Mouse (Mus musculus): ENCODE data around the gene Pld4. TPM values are rescaled to one million over a fixed set of nuclear protein-coding genes. Genes with fewer than 3 reads are reported as not detected.

The Pld4 gene
- polyA plus RNA-seq, 1 experiment from 2014 or later: 2.9 TPM

DNA sequence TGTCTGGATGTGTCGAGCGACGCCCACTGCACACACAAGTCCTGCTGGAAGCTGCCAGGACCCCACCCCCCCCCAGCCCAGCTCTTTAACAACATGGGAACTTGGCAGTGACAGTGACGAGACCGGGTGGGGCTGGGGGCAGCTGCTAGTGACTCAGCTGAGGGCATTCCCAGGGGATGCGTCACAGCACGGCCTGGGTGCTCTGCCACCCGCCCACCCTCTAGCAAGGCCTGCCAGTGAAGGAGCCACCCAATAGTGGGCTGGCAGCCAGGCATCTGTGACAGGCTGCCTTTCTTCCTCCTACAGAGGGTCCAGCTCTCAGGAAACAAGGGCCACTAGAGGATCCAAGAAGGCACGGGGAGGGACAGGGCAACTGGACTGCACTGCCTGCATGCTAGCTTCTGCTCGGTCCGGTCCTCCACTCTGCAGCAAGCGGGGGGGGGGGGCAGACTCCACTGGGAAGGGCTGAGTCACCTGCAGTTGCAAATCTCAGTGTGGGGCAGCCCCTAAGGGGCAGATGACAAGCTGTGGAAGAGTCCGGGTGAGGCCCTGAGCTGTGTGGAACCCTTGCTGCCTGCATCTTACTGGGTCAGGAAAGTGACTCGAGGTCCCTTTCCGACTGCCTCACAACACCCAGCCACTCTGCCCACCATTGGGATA lies 37.3 kb downstream of the Pld4 start:
- H3K9me3 ChIP-seq (replicated peaks): no peaks in the 10 kb centered on the region
- H3K4me3 ChIP-seq: no peak overlapping the region
- no peak overlapping the region for H3K4me2 ChIP-seq
- peaks cover 33% of the 10 kb centered on the region for H3K27me3 ChIP-seq
- WGBS: 65% methylated on average over 15 of the region's 15 CpGs
- no peak overlapping the region for H3K9ac ChIP-seq
- no peak; the same call in 1 of the 2 replicates for ATAC-seq
- H3K36me3 ChIP-seq (ENCODE audit: poor library complexity, severe bottlenecking): no peaks in the 10 kb centered on the region
- no peak overlapping the region for H3K27ac ChIP-seq
- H3K4me1 ChIP-seq: peaks cover 15% of the 10 kb centered on the region

DNA sequence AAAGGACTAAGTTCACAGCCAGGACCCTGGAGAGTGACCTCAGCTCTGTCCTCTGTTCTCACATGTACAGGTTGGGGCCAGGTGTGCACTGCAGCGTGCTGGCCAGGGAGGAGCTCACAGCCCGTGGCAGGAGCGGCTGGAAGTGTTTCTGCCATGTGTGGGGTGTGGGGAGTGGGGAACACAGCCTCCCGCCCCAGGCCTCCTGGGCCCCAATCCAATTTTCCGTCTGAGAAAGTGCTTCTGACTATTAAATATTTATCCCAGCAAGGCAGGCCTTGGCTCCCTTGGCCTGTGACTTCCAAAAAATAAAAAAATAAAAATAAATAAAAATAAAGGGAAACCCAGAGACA lies 37.9 kb downstream of the Pld4 start:
- WGBS: 46% methylated on average over 5 of the region's 5 CpGs
- Histone ChIP-seq H3K27ac (no peak overlapping the region), H3K4me2 (no peak overlapping the region), H3K4me3 (no peak overlapping the region), H3K4me1 (peaks cover 17% of the 10 kb centered on the region), H3K9me3 (replicated peaks) (no peaks in the 10 kb centered on the region), H3K27me3 (peaks cover 38% of the 10 kb centered on the region), H3K9ac (no peak overlapping the region), H3K36me3 (ENCODE audit: poor library complexity, severe bottlenecking) (no peaks in the 10 kb centered on the region)
- no peak for ATAC-seq

DNA sequence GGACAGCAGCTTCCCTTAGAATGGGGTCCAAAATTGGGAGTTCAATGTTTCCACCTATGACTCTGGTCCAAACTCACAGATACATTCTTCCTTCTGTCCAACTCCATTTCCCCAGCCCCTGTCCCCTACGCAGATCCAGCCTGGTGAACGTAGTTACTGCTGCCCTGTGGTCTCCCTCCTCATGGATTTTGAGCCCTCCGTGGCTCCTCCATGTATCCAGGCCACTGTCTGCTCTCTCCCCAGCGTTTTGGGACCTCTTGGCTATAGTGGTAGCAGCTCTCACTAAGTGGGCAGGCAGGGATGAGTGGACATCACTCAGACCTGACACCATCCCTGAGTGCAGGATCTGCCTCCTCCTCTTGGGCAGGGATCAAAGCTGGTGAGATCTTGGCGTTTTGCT lies 38.3 kb downstream of the Pld4 start:
- no peak overlapping the region for H3K9ac ChIP-seq
- ATAC-seq: no peak

DNA sequence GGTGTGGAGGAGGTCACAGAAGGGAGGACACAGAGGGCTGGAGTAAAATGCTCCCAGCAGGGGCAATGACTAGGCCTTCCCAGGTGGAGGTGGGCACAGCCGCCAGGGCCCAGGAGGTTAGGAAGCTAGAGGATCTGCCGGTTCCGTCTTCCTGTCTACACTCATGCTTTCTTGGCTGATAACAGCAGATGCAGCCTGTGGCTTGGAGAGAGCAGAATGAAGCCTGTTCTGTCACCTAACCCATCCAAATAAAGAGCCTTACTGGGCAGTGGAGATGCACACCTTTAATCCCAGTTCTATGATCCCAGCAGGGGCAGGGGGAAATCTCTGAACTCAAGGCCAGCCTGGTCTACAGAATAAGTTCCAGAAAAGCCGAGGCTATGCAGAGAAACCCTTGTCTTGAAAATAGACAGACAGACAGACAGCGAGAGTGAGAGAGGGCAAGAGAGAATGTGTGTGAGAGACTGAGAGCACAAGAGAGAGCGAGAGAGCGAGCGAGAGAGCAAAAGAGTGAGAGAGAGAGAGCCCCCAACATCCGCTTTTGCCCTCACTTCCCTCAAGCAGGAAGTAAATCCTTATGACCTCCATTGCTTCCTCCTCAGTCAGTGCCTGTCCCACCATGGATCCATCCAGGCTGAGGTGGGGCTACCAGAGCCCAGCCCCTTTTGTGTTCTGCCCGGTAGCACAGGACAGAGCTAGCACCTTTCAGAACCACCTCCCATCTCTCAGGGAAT lies 38.9 kb downstream of the Pld4 start:
- Histone ChIP-seq H3K9me3 (replicated peaks) (no peaks in the 10 kb centered on the region), H3K36me3 (ENCODE audit: poor library complexity, severe bottlenecking) (no peaks in the 10 kb centered on the region), H3K27ac (no peak overlapping the region), H3K4me1 (peaks cover 18% of the 10 kb centered on the region), H3K4me2 (no peak overlapping the region), H3K27me3 (peaks cover 39% of the 10 kb centered on the region), H3K9ac (no peak overlapping the region), H3K4me3 (no peak overlapping the region)
- WGBS: 81% methylated on average over 10 of the region's 10 CpGs
- ATAC-seq: no peak

More for the DNA sequence above, 38.3 kb downstream of the Pld4 start:
- Histone ChIP-seq H3K27me3 (peaks cover 39% of the 10 kb centered on the region), H3K9me3 (replicated peaks) (no peaks in the 10 kb centered on the region), H3K4me3 (no peak overlapping the region), H3K4me2 (no peak overlapping the region), H3K27ac (no peak overlapping the region), H3K36me3 (ENCODE audit: poor library complexity, severe bottlenecking) (no peaks in the 10 kb centered on the region), H3K4me1 (peaks cover 17% of the 10 kb centered on the region)
- WGBS: 78% methylated on average over 5 of the region's 5 CpGs

DNA sequence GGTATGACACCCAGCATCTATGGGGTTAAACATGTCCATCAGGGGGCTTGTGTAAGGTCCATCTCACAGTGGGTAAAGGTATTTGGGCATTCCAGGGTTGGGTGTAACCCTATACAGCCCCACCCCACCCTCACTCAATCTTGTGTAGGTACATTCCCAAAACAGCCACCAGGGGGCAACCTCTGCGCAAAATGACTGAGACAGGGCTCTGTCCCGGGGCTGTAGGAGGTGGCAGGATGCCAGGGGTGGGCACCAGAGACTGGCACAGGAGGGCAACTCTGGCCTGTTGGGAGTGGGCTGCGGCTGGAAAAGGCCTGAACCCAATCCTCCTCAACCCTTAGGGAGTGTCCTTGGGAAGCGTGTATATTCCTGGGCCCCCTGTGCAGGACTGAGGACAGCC lies 40.0 kb downstream of the Pld4 start:
- no peak overlapping the region for H3K27ac ChIP-seq
- H3K9ac ChIP-seq: no peak overlapping the region
- H3K4me1 ChIP-seq: peaks cover 18% of the 10 kb centered on the region
- peak; percentile 61 for ATAC-seq
- no peak overlapping the region for H3K4me3 ChIP-seq
- no peak overlapping the region for H3K4me2 ChIP-seq
- WGBS: 13% methylated on average over 4 of the region's 4 CpGs
- peaks cover 39% of the 10 kb centered on the region for H3K27me3 ChIP-seq
- H3K9me3 ChIP-seq (replicated peaks): no peaks in the 10 kb centered on the region
- H3K36me3 ChIP-seq (ENCODE audit: poor library complexity, severe bottlenecking): no peaks in the 10 kb centered on the region

DNA sequence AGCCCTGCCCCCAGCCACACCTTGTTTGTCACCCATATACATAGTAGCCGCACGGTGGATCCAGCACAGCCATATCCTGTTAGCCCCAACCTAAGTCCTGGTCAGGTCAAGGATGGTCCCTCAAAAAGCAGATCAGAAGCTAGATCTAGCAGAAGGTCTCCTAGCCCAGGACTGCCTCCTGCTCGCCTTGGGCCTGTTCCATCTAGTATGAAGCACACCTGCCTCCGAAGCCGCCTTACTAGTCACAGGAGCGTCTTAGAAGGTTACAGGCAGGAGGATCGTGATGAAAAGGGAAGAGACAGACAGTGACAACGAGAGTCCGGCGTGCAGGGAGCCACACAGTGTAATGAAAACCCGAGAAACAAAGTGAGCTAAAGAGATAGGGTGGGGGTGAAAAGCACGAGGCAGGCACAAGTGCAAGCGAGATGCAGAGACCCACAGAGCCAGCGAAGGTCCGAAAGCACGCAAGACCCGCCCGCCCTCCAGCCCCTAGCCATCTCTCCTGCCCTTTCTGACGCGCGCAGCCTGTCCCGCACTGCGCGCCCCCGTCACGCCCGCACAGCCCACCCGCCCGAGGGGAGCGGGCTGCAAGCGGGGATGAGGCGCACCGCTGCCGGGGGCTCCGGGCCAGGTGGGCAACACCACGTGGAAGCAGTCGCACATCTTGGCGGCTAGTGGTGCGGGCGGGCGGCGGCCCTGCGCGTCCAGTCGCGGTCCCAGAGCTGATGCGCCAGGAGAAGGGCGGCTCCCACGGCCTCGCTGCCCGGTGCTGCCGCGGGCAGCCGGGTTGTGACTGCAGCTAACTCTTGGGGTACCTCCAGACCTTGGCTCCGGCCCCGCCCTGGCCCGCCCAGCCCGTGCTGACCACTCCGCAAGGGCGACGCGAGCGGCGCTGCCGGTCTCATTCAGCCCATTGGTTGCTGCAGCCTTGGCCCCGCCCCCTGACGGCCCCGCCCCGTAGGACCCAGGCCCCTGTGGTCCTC lies 41.7 kb downstream of the Pld4 start, which contains the start of gene Ahnak2:
Gene Ahnak2, minus strand, starts transcription at position 794 of the 983 bp plus-strand sequence.
- Histone ChIP-seq H3K27ac (no peak within 1 kb of the TSS), H3K4me3 (peak within 1 kb of the TSS; percentile 56), H3K27me3 (peaks cover 42% of the 10 kb centered on the region), H3K36me3 (ENCODE audit: poor library complexity, severe bottlenecking) (no peaks in the 10 kb centered on the region), H3K9me3 (replicated peaks) (no peaks in the 10 kb centered on the region), H3K4me1 (peaks cover 18% of the 10 kb centered on the region), H3K4me2 (peak within 1 kb of the TSS; percentile 97), H3K9ac (peak within 1 kb of the TSS; percentile 72)
- peak; percentile 36; the same call in 1 of the 2 replicates for ATAC-seq
- 5% methylated on average over 53 of the region's 69 CpGs for WGBS

DNA sequence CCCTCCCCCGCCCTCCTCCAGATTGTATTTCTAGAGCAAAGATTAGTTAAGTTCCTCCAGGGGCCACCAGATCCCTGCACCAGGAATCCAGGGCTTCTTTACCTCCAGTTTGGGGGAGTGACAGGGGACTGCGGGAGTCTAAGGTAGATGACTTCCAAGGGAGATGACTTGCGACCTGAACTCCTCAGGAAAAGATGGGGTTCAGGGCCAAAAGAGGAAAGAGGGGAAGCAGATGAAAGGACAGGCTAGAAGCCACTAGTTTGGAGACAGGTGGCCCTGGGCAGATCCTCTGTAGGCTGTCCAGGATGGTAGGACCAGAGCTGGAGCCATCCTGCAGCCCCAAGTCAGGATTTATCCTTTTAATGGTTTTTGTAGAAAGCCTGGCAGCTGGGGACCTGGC lies 42.5 kb downstream of the Pld4 start:
- Histone ChIP-seq H3K27me3 (peaks cover 42% of the 10 kb centered on the region), H3K4me2 (peak overlapping the region; percentile 97), H3K4me3 (no peak overlapping the region), H3K9me3 (replicated peaks) (no peaks in the 10 kb centered on the region), H3K4me1 (peaks cover 18% of the 10 kb centered on the region), H3K9ac (no peak overlapping the region), H3K36me3 (ENCODE audit: poor library complexity, severe bottlenecking) (no peaks in the 10 kb centered on the region), H3K27ac (no peak overlapping the region)
- ATAC-seq: no peak
- 11% methylated on average over 3 of the region's 3 CpGs for WGBS

DNA sequence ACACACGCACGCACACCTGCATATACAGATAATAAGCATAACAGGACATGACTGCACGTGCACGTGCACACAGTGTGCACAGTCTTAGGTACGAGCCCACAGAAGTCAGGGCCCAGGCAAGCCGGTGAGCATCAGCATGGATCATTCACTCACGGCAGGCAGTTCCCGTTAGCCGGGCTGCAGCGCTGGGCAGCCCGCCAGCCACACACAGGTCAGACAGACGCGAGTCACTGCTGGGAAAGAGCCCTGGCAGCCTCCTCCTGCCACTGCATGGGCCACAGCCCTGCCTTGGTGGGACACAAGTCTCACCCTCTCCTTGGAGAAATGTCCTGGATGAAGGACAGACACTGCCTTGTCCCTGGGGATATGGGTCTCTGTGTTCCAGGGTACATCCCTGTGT lies 43.6 kb downstream of the Pld4 start:
- peaks cover 25% of the 10 kb centered on the region for H3K4me1 ChIP-seq
- no peak overlapping the region for H3K4me2 ChIP-seq
- no peak overlapping the region for H3K9ac ChIP-seq
- no peak overlapping the region for H3K27ac ChIP-seq
- no peak overlapping the region for H3K4me3 ChIP-seq
- H3K27me3 ChIP-seq: peaks cover 40% of the 10 kb centered on the region
- 50% methylated on average over 13 of the region's 13 CpGs for WGBS
- no peaks in the 10 kb centered on the region for H3K36me3 ChIP-seq (ENCODE audit: poor library complexity, severe bottlenecking)
- ATAC-seq: no peak
- no peaks in the 10 kb centered on the region for H3K9me3 ChIP-seq (replicated peaks)

DNA sequence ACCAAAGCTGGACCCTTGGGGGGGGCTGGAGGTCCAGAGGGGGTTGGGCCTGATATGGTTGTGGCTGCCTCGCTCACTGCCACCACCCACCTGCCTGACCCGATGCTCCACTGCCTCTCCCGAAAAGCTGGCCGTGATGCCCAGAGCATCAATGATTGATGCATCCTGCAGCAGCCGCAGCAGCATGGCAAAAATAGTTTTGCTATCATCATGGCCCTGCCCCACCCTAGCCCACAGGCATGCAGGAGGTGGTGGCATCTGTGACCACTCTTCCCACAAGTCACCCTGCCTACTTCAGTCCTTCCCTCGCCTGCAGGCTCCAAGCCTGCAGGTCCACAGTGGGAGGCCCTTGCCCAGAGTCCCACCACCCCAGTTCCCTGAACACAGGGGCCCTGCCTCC lies 45.6 kb downstream of the Pld4 start:
- Histone ChIP-seq H3K4me3 (no peak overlapping the region), H3K4me1 (peaks cover 39% of the 10 kb centered on the region), H3K9me3 (replicated peaks) (no peaks in the 10 kb centered on the region), H3K27me3 (peaks cover 25% of the 10 kb centered on the region), H3K4me2 (no peak overlapping the region), H3K36me3 (ENCODE audit: poor library complexity, severe bottlenecking) (peaks cover under 1% of the 10 kb centered on the region; the same call in 1 of the 2 replicates), H3K27ac (no peak overlapping the region), H3K9ac (no peak overlapping the region)
- no peak for ATAC-seq
- WGBS: 82% methylated on average over 6 of the region's 6 CpGs

DNA sequence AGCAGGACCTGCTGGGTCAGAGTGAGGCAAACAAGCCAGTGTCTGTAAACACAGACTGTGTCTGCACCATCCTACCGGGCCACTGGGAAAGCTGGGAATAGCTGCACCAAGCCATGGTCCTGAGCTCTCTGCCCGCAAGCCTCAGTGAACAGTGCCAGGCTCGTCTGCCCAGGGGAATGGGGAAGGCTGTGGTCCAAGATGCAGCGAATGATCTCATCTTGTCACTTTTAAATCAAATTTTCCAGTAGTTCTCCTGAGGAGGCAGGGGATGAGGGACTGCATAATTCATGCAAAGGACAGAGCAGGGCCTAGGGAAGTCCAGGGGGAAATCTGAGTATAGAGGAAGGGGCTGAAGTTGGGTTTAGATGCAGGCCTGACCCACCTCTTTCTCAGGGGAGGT lies 47.3 kb downstream of the Pld4 start:
- peak overlapping the region; percentile 81; the same call in 1 of the 2 replicates for H3K4me2 ChIP-seq
- peaks cover 12% of the 10 kb centered on the region; the same call in 1 of the 2 replicates for H3K36me3 ChIP-seq (ENCODE audit: poor library complexity, severe bottlenecking)
- no peak overlapping the region for H3K4me3 ChIP-seq
- no peaks in the 10 kb centered on the region for H3K9me3 ChIP-seq (replicated peaks)
- no peak for ATAC-seq
- peaks cover 9% of the 10 kb centered on the region; the same call in 1 of the 2 replicates for H3K27me3 ChIP-seq
- H3K27ac ChIP-seq: no peak overlapping the region
- peaks cover 28% of the 10 kb centered on the region for H3K4me1 ChIP-seq
- 0 out of 2 replicates have a peak overlapping the region, but pooled peaks have one; percentile 26 for H3K9ac ChIP-seq
- 86% methylated on average over 4 of the region's 4 CpGs for WGBS

DNA sequence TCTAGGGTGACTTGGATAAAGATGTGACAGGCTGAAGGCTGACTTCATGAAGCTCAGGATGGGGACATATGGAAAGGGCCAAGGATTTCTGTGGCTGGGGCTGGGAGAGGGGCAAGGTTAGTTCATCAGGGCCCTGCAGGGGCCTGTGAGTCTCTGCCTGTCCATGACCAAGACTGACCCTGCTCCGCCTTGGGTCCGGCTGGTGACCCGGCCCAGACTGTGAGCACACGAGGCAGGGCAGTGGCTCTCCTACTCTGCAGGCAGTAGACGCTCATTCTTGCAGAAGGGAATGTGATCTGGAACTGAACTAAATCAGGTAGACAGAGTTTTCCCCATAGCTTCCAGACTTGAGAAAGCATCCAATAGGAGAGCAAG lies 47.7 kb downstream of the Pld4 start:
- Histone ChIP-seq H3K36me3 (ENCODE audit: poor library complexity, severe bottlenecking) (peaks cover 16% of the 10 kb centered on the region), H3K27ac (peak overlapping the region; percentile 61), H3K27me3 (peaks cover 5% of the 10 kb centered on the region; the same call in 1 of the 2 replicates), H3K9ac (peak overlapping the region; percentile 71), H3K4me2 (peak overlapping the region; percentile 81), H3K9me3 (replicated peaks) (no peaks in the 10 kb centered on the region), H3K4me3 (peak overlapping the region; percentile 68), H3K4me1 (peaks cover 26% of the 10 kb centered on the region)
- 67% methylated on average over 5 of the region's 5 CpGs for WGBS
- peak; percentile 46 for ATAC-seq

All from forebrain, embryonic 13.5 days (tissue).